Mouse (Mus musculus) MEL (cell line): Measurements from ENCODE around the gene Cog7.

Source experiments
- CTCF ChIP-seq, 3 experiments: IDR thresholded peaks in 2 of 3; conservative IDR thresholded peaks in 1 of 3; 2 replicates each; pipeline ENCODE4 v1.5.1; 2011 to 2012; ENCODE audit warnings: low read length in 3 of 3, low read depth in 2 of 3, mild to moderate bottlenecking in 2 of 3, improper control_type of control experiment in 1 of 3, inconsistent platforms in 1 of 3, mixed read lengths in 1 of 3, moderate library complexity in 1 of 3; ENCODE audit not compliant: control insufficient read depth in 1 of 3, insufficient read depth in 1 of 3, poor library complexity in 1 of 3, severe bottlenecking in 1 of 3
- ELF1 ChIP-seq: IDR thresholded peaks from 2 replicates; pipeline ENCODE4 v1.6.1; 2014; ENCODE audit warnings: low read depth, mild to moderate bottlenecking, inconsistent platforms, low read length, improper control_type of control experiment, moderate library complexity
- GATA1 ChIP-seq: IDR thresholded peaks from 2 replicates; pipeline ENCODE4 v1.6.1; 2011; ENCODE audit warnings: low read depth, low read length, improper control_type of control experiment
- POLR2A ChIP-seq, 2 experiments: IDR thresholded peaks; 2 replicates each; pipeline ENCODE4 v1.6.1; 2011 to 2012; ENCODE audit warnings: low read length in 2 of 2, mild to moderate bottlenecking in 2 of 2, control low read depth in 1 of 2, improper control_type of control experiment in 1 of 2, low read depth in 1 of 2, moderate library complexity in 1 of 2; ENCODE audit not compliant: control insufficient read depth in 1 of 2, insufficient read depth in 1 of 2, poor library complexity in 1 of 2
- POLR2AphosphoS2 ChIP-seq: IDR thresholded peaks from 2 replicates; pipeline ENCODE4 v1.6.1; 2011; ENCODE audit warnings: low read length, improper control_type of control experiment
- TCF12 ChIP-seq: IDR thresholded peaks from 2 replicates; pipeline ENCODE4 v1.6.1; 2014; ENCODE audit warnings: low read depth, mild to moderate bottlenecking, inconsistent platforms, low read length, improper control_type of control experiment, moderate library complexity
- UBTF ChIP-seq: IDR thresholded peaks from 2 replicates; pipeline ENCODE4 v1.6.1; 2012; ENCODE audit warnings: low read depth, mild to moderate bottlenecking, inconsistent platforms, low read length, improper control_type of control experiment, moderate library complexity, borderline replicate concordance; ENCODE audit not compliant: insufficient read depth

- TF ChIP-seq POLR2A (IDR thresholded peaks at IDR 0.05; ENCODE audit: control insufficient read depth in 1 of 2, insufficient read depth in 1 of 2, low read depth in 1 of 2, low read length in 2 of 2, poor library complexity in 1 of 2) (no peak), GATA1 (no peak), ELF1 (no peak), POLR2AphosphoS2 (no peak), CTCF (IDR thresholded peaks at IDR 0.05 in 2 of 3, conservative IDR thresholded peaks at IDR 0.05 in 1 of 3; ENCODE audit: control insufficient read depth in 1 of 3, insufficient read depth in 1 of 3, low read depth in 2 of 3, low read length in 3 of 3, poor library complexity in 1 of 3, severe bottlenecking in 1 of 3) (no peak), TCF12 (no peak), UBTF (no peak)
Measured at GRCm38 (mm10) chr7:121938124-121938891, 43.2 kb downstream of the Cog7 start.
